Mouse (Mus musculus) kidney, adult 11 months (tissue): ENCODE data around the gene Chrne.
"Not testable (repeated sequence)": the region's sequence is repeated elsewhere in the genome, so short reads cannot be mapped to it uniquely, and the experiment has no call there.

Experiments used
- DNase-seq: peaks from one replicate; pipeline ENCODE4 v3.0.0; 2022

The Chrne gene

DNA sequence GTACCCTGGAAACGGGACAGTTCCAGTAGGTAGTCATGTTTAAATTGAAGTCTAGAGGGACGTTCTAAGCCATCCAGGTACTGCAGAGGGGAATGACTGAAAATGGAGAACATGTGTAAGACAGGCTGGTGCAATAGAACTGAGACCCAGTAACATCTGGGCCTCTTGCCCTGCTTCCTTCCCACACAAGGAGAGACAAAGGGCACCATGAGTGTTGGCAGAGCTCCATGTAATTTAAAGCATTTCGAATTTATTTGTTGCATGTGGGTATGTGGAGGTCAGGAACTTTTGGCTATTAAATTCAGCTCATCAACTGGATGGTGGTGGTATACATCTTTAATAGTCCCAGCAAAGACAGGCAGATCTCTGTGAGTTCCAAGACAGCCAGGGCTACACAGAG is 36.8 kb downstream of the Chrne start:
- no peak for DNase-seq

DNA sequence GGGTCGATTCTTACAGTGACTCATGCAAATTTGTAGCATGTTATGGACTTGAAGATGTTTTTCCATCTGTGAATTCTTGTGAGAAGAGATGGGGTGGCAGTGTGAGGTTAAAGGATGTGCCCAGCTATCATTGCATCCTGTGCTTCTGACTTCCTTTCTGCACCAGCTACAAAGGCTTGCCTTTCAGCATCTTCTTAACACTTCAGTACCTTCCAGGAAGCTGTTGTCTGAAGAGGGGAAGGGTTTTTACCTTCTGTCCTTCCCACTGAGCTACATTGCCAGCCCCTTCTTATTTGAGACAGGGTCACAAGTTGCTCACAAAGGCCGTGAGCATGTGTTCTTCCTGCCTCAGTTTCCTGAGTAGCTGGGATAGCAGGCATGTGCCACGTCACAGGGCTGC is 38.1 kb downstream of the Chrne start:
- DNase-seq, result no peak

DNA sequence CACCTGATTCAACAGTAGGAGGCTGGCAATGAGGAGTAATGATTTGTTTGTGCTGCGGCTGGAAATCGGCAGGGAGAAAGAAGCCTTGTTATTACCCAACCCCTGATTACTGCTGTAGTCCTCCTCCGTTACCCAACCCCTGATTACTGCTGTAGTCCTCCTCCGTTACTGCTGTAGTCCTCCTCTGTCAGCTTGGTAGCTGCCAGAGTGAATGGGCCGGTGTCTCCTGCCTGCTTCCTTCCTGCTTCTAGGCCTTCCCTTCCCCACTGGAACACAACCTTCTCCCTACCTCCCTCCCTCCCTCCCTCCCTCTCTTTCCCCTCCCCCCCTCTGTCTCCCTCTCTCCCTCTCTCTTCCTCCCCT is 38.7 kb downstream of the Chrne start:
- DNase-seq, result no peak

- DNase-seq, result no peak
These were observed 39.2 kb downstream of the Chrne start for GRCm38 (mm10) chr11:70579710-70580357.

GRCm38 (mm10) chr11:70578962-70579361 is 40.1 kb downstream of the Chrne start:
- no peak for DNase-seq

GRCm38 (mm10) chr11:70577201-70577600 is 41.8 kb downstream of the Chrne start:
- DNase-seq, result no peak

DNA sequence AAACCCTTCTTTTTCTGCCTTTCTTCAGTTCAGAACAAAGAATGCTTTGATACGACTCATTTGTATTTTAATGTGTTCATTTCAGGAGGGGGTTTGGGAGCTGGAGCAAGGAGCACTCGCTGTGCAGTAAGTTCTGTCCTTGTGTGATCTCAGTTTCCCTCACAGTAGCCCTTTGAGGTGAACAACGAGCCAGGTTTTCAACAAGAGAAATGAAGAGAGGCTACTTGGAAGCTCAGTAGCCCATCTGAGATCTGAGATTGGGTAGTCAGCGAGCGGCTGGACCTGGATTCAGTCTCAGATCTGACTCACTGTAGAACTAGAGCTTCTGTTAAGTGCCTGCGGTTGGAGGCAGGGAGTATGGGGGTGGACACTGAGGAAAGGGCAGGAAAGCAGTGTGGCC is 45.1 kb downstream of the Chrne start:
- DNase-seq, result no peak

DNA sequence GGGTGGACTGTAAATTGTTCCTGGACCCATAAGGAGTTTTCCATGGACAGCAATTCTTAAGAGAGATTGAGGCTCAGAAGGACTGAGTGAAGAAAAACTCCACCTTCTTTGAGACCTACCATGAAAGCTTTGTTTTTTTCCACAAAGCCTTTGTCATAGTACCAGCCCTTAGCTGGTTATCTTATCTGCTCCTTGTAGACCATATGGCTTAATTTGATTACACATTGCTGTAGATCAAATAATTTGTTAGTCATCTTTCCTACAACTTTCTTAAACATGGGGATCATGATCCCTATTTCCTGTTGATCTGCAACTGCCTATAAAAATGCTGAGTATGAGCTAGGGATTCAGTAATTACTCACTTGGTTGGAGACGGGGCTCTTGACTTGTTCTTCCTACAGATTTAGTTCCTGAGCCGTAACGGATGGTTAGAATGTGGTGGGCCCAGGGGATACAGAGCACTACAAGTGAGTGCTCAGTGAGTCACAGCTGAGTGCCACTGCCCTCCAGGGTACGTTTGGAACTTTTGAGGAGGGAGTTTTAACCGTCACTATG is 46.6 kb downstream of the Chrne start:
- DNase-seq, result no peak

DNA sequence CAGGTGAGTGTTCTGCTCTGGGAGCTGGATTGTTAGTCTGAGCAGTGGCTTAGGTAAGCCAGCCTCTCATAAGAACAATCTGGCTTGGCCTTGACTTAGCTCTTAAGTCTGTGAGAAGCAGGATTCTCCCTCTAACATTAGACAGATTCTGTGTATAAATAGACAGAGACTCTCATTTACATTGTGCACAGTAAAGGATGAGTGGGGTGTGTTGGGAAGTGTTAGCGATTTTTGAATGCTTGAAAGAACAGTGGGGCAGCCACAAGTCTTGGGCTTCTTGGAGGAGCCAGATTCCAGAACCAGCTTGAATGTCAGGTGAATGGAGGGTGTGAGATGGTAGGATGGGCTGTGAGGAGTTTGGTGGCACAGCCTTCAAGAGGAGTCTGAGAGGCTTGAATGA is 47.4 kb downstream of the Chrne start:
- no peak for DNase-seq

DNA sequence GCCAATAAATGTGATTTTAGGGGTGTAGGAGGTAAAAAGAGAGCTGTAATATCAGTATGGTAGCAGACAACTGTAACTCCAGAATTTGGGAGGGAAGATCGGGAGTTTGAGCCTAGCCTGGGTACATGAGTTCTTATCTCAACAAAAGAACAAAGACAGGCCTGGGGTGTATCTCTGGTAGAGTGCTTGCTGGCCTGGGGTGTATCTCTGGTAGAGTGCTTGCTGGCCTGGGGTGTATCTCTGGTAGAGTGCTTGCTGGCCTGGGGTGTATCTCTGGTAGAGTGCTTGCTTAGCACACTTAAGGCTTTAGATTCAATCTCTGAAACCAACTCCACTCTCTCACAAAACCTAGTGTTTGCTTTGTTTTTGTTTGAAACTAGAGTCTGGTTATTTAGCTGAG is 48.4 kb downstream of the Chrne start:
- not testable (repeated sequence) for DNase-seq

DNA sequence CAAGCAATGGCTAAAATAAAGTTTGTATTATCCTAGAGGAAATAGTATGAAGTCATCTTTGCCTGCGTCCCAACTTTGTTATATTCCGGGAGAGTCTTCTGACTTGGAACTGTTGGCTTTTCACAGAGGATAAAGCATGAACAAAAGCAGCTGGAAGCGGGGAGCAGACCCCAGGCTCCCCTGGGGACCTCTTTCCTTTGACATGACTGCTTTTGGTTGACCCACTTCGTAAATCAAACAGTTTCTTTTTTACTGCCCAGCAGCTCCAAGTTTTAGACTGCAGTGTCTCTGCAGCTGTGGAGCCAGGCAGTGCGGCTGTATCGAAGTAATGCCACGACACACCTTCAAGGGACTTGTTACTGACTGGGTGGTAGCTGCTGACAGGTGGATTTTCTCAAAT is 52.4 kb downstream of the Chrne start:
- no peak for DNase-seq
